Comparison of ENCODE assay signal across 15 mouse cellular contexts in the genomic region with DNA sequence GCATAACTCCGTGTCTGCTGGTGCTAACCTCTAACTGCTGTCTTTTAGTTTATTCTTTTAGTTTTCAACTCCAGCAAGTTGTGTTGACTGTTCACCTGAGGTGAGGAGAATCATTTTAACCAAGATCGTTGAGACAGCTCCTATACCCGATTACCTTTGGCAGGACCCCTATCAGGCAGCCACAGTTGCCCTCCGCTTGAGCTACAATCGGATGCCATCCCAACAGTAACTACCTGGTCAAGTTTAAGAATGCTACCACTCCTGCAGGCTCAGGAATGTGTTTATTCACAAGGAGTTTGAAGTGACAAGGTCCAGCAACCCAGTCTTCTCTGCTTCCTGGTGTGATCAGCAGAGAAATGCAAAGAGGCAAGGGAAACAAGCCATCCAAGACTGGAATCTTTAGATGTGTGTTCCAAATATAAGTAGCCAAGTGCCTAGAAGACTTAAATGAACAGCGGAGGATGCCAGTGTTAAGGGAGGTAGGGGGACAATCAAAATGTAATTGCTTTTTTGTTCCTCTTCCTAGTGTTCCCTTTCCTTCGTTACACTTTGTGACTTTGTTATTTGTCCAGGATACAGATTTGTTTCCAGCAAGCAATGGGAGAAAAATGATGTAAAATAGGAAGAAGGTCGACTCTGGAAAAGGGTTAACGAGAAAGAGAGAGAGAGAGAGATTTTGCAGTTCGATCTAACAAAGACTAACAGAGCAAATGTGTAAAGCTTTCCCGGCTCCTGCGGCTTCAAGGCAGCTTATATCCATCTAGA.
A peak's percentile ranks its signal among the peaks of the same experiment; 100 is the strongest.
DNase-seq lines count a peak whose midpoint lies in the region; ATAC-seq and TF ChIP-seq lines count a peak whose summit lies in the region.
"Had no signal": no experiment of that assay in that cellular context is flagged by ENCODE, and none has a peak within 500 bp of the region (broad histone marks: within the 10 kb centered on the region; RNA-seq: fewer than 3 reads in every experiment).

No protein-coding gene starts in this region.

- H3K4me2 ChIP-seq in forebrain, postnatal 0 days (ENCODE audit: low read depth), result no peak overlapping the region
- no peak overlapping the region for H3K4me2 ChIP-seq in forebrain, embryonic 14.5 days (ENCODE audit: low read length)
- H3K4me2 ChIP-seq in neural tube, embryonic 15.5 days, result no peak overlapping the region
- H3K4me2 ChIP-seq: embryonic facial prominence, embryonic 13.5 days; forebrain, embryonic 13.5 days; intestine, embryonic 15.5 days had no signal

- no peak overlapping the region for H3K27ac ChIP-seq in forebrain, postnatal 0 days (ENCODE audit: low read depth, low read length)
- no peak overlapping the region for H3K27ac ChIP-seq in forebrain, embryonic 14.5 days (ENCODE audit: low read depth, low read length)
- H3K27ac ChIP-seq in neural tube, embryonic 15.5 days (replicated peaks), result no peak overlapping the region
- H3K27ac ChIP-seq: embryonic facial prominence, embryonic 13.5 days; forebrain, embryonic 13.5 days; intestine, embryonic 15.5 days; left cerebral cortex, adult 2 months had no signal

- no peaks in the 10 kb centered on the region for H3K9me3 ChIP-seq in forebrain, postnatal 0 days (ENCODE audit: low read length)
- no peaks in the 10 kb centered on the region for H3K9me3 ChIP-seq in forebrain, embryonic 14.5 days (replicated peaks; ENCODE audit: control insufficient read depth, low read length)
- no peaks in the 10 kb centered on the region for H3K9me3 ChIP-seq in neural tube, embryonic 15.5 days (replicated peaks)
- H3K9me3 ChIP-seq: embryonic facial prominence, embryonic 13.5 days; forebrain, embryonic 13.5 days; intestine, embryonic 15.5 days had no signal

- peaks cover 4% of the 10 kb centered on the region; the same call in 1 of the 2 replicates for H3K4me1 ChIP-seq in forebrain, postnatal 0 days (ENCODE audit: insufficient read depth)
- peaks cover 3% of the 10 kb centered on the region for H3K4me1 ChIP-seq in forebrain, embryonic 14.5 days (ENCODE audit: control insufficient read depth, insufficient read depth, low read length)
- peaks cover 27% of the 10 kb centered on the region for H3K4me1 ChIP-seq in neural tube, embryonic 15.5 days

- H3K36me3 ChIP-seq in forebrain, postnatal 0 days (ENCODE audit: insufficient read depth), result no peaks in the 10 kb centered on the region
- no peaks in the 10 kb centered on the region for H3K36me3 ChIP-seq in forebrain, embryonic 14.5 days (ENCODE audit: control insufficient read depth, insufficient read depth, low read length)
- H3K36me3 ChIP-seq in neural tube, embryonic 15.5 days, result no peaks in the 10 kb centered on the region
- H3K36me3 ChIP-seq: embryonic facial prominence, embryonic 13.5 days; intestine, embryonic 15.5 days had no signal

- H3K4me3 ChIP-seq in forebrain, postnatal 0 days (ENCODE audit: low read depth, low read length), result no peak overlapping the region
- H3K4me3 ChIP-seq in forebrain, embryonic 14.5 days (ENCODE audit: low read depth, low read length), result no peak overlapping the region
- no peak overlapping the region for H3K4me3 ChIP-seq in neural tube, embryonic 15.5 days (replicated peaks)
- H3K4me3 ChIP-seq: intestine, embryonic 15.5 days; left cerebral cortex, adult 2 months had no signal

- peak; percentile 82 for DNase-seq in forebrain, postnatal 0 days
- no peak for DNase-seq in forebrain, embryonic 14.5 days (ENCODE audit: low spot score)
- DNase-seq in kidney, adult 18-20 months, result peak; percentile 16
- DNase-seq in kidney, adult 11 months, result no peak
- peak; percentile 39 for DNase-seq in neural tube, embryonic 10.5 days (ENCODE audit: extremely low spot score, low spot score)
- peak; percentile 52 for DNase-seq in retina, embryonic 14.5 days (ENCODE audit: low spot score)
- DNase-seq in cerebellum, adult 9-11 months, result no peak
- DNase-seq: gastrocnemius, postnatal 10 days; liver had no signal

- no peak for ATAC-seq in forebrain, postnatal 0 days
- ATAC-seq in forebrain, embryonic 14.5 days, result no peak
- ATAC-seq in neural tube, embryonic 15.5 days (ENCODE audit: low FRiP score), result no peak
- ATAC-seq: forebrain, embryonic 13.5 days; intestine, embryonic 15.5 days; Patski had no signal

- 4% methylated on average over 12 of the region's 12 CpGs for WGBS in forebrain, postnatal 0 days
- 1% methylated on average over 12 of the region's 12 CpGs for WGBS in forebrain, embryonic 14.5 days
- WGBS in neural tube, embryonic 15.5 days, result 2% methylated on average over 12 of the region's 12 CpGs

- TF ChIP-seq CTCF in forebrain, postnatal 0 days (IDR thresholded peaks at IDR 0.05; ENCODE audit: low read depth), result no peak

- no peak overlapping the region for H3K9ac ChIP-seq in forebrain, postnatal 0 days
- H3K9ac ChIP-seq in forebrain, embryonic 14.5 days (ENCODE audit: low read length), result no peak overlapping the region
- H3K9ac ChIP-seq in neural tube, embryonic 15.5 days (replicated peaks), result no peak overlapping the region
- H3K9ac ChIP-seq: embryonic facial prominence, embryonic 13.5 days; forebrain, embryonic 13.5 days; intestine, embryonic 15.5 days had no signal

- H3K27me3 ChIP-seq in forebrain, postnatal 0 days (ENCODE audit: insufficient read depth, low read length), result peaks cover 21% of the 10 kb centered on the region
- H3K27me3 ChIP-seq in forebrain, embryonic 14.5 days (replicated peaks; ENCODE audit: control insufficient read depth, insufficient read depth, low read length), result peaks cover 32% of the 10 kb centered on the region
- peaks cover 39% of the 10 kb centered on the region for H3K27me3 ChIP-seq in neural tube, embryonic 15.5 days (replicated peaks)

Comparison
In these comparisons a context has a peak if more than half of its experiments do, and no peak if none do; other contexts are left out.
1. DNase-seq: peak in forebrain, postnatal 0 days (single experiment), kidney, adult 18-20 months (single experiment), neural tube, embryonic 10.5 days (single experiment) and retina, embryonic 14.5 days (single experiment); none in forebrain, embryonic 14.5 days (single experiment), kidney, adult 11 months (single experiment) and cerebellum, adult 9-11 months (single experiment).